Mouse (Mus musculus) adrenal gland, postnatal 25 days (tissue): Measurements from ENCODE around the gene Arfip2. TPM values are rescaled to one million over a fixed set of nuclear protein-coding genes. Genes with fewer than 3 reads are reported as not detected.

Experiments used
- DNase-seq: peaks from one replicate; pipeline ENCODE4 v3.0.0; 2021; ENCODE audit warnings: mixed read lengths
- total RNA-seq: library from RNA; stranded (reverse); gene quantifications from 2 replicates; pipeline ENCODE4 v1.2.3, GENCODE M21; 2021

Gene Arfip2
- total RNA-seq, 1 experiment from 2014 or later = 66.3 TPM

GRCm38 (mm10) chr7:105614400-105614799, 25.8 kb downstream of the Arfip2 start:
- no peak for DNase-seq

DNA sequence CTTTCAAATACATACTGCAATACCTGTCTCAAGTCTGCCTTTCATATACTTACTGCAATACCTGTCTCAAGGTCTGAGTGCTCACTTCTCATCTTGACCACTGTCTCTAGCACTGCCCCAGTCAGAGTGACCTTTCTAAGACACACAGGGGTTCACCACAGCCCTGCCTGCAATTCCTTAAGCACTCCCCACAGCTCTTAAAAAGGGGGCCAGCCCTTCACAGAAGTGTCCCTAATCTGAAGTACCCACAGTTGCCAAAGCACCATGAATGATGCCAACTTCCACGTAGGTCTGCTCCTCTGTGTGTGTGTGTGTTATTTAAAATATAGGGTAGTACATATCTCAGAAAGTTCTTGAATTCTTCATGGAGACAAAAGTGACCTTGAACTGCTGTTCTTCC, 28.4 kb downstream of the Arfip2 start:
- DNase-seq = no peak

- no peak for DNase-seq
Measured at GRCm38 (mm10) chr7:105608467-105608866, 31.7 kb downstream of the Arfip2 start.

- peak; percentile 74 for DNase-seq
Measured at GRCm38 (mm10) chr7:105602860-105603623, 37.2 kb downstream of the Arfip2 start.

DNA sequence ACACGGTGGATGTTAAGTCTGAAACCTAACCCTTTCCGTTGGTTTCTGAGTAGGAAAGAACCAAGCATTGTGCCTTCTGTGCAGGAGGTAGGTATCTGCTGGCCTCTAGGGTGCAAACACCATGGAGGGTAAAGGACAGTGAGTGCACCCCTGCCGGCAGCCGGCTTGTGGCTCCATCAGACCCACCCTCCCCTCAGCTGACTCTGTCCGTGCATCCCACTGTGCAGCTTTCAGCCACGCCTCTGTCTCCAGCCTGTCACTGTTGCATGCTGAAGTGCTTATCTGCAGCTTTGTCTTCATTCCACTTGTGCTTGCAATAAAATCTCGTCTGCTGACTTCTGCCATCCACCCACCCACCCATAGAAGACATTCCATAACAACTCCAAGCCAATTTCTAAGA, 50.1 kb downstream of the Arfip2 start:
- no peak for DNase-seq

DNA sequence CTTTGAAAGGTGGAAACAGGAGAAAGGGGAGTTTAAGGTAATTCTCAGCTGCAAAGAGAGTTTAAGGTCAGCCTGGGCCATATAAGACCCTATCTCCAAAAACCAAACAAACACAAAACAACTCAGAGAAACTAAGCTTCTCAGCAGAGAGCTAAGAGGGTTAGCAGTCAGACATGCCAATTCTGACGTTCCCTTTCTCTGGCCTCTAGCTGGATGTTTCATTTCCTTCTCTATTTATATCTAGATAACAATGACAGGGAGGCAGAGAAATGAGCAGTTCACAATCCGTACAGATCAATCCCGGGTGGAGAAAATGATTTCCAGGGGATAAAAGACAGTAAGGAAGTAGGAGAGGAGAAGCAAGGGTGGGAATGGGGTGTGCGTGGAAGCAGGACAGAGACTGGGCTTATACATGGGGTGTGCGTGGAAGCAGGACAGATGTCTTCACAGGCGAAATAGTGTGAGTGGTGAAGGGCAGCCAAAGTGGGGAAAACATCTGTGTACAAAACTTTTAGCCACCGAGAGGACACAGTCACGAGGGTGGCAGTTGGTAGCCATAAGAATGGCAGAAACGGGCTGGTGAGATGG, 51.8 kb downstream of the Arfip2 start:
- no peak for DNase-seq

Other genes with a start within 250 kb of the Arfip2 start
- gene Fam160a2, start 240.4 kb downstream of the Arfip2 start, total RNA-seq = 33.2 and 33.3 TPM in 2 replicates
- not detected in 2 replicates for gene Cnga4, start 235.8 kb downstream of the Arfip2 start, total RNA-seq
- not detected in 2 replicates for gene Cckbr, start 214.7 kb downstream of the Arfip2 start, total RNA-seq
- gene Cavin3, start 158.1 kb downstream of the Arfip2 start, total RNA-seq = 77.1 and 96.1 TPM in 2 replicates
- 48.2 and 49.1 TPM in 2 replicates for gene Smpd1, start 86.1 kb downstream of the Arfip2 start, total RNA-seq
- 13.6 and 15.0 TPM in 2 replicates for gene Apbb1, start 58.8 kb downstream of the Arfip2 start, total RNA-seq
- 0.21 and 22.0 TPM in 2 replicates for gene Hpx, start 40.3 kb downstream of the Arfip2 start, total RNA-seq
- gene Trim3, start 6.8 kb downstream of the Arfip2 start, total RNA-seq = 32.7 and 34.9 TPM in 2 replicates
- 125 and 142 TPM in 2 replicates for gene Timm10b, start 360 bp downstream of the Arfip2 start, total RNA-seq
- 10.0 and 14.0 TPM in 2 replicates for gene Gm45799, start 136 bp upstream of the Arfip2 start, total RNA-seq
- 5.6 and 6.3 TPM in 2 replicates for gene Dnhd1, start 10.4 kb upstream of the Arfip2 start, total RNA-seq
- 150 and 158 TPM in 2 replicates for gene Ilk, start 96.2 kb upstream of the Arfip2 start, total RNA-seq
- gene Rrp8, start 97.0 kb upstream of the Arfip2 start, total RNA-seq = 19.1 and 27.7 TPM in 2 replicates
- gene Taf10, start 103.9 kb upstream of the Arfip2 start, total RNA-seq = 198 and 204 TPM in 2 replicates
- gene Tpp1, start 111.8 kb upstream of the Arfip2 start, total RNA-seq = 88.3 and 122 TPM in 2 replicates
- 5.4 and 10.0 TPM in 2 replicates for gene Dchs1, start 147.2 kb upstream of the Arfip2 start, total RNA-seq
- 185 and 190 TPM in 2 replicates for gene Mrpl17, start 170.7 kb upstream of the Arfip2 start, total RNA-seq